Mouse (Mus musculus): ENCODE data around the gene Gpx8.
A peak's percentile ranks its signal among the peaks of the same experiment; 100 is the strongest.
"Not testable (repeated sequence)": the region's sequence is repeated elsewhere in the genome, so short reads cannot be mapped to it uniquely, and the experiment has no call there.

Gpx8 gene

DNA sequence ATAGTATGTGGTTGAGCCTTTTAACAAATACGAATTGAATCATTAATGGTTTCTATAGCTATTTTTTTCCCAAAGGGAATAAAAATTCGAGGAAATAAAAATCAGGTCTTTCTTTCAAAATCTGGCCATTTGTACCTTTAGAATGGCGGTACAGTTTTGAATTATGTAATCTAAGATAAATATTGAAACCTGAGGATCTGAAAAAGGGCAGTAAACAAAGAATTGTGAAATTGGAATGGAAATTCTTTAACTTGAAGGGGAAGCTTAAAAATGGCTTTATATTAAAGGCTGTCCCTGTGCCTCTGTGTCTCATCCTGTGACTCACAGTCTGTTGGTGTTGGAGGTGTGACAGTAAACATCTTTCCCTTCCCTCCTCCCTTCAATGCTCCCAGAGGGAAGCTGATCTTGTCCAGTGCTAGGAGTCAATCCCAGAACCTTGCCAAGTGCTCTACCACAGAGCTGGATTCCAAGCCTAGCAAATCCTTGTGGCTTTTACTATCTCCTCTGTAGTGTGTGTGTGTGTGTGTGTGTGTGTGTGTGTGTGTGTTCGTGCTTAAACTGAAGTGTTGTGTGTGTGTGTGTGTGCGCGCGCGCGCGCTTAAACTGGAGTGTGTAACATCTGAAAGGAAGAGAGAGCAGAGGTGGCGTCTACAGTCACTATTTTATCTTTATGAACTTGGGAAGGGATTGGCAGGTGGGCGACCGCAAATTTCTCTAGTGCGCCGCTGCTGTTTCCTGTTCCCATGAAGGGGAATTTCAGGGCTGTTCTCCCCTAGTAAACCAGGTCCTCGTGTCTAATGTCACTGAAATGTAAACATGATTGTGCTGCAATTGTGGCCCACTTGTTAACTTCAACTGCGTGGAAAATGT lies 22.7 kb downstream of the Gpx8 start:
- DNase-seq (ENCODE audit: low spot score in 2 of 2), result no peak

DNA sequence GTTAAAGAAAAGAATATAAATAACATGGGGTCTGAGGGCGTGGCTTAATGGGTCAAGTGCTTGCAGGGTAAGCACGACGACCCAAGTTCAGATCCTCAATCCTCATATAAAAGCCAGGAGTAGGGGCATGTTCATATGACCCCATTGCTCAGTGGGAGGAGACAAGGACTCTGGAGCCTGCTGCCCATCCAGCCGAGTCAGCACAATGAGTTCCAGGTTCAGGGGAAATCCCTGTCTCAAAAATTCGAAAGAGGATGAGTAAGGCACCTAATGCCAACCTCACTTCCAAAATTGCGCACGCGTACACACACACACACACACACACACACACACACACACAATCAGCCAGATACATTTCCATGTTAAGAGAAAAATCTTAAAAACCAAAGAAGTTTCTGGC lies 23.7 kb downstream of the Gpx8 start:
- no peak for DNase-seq (ENCODE audit: low spot score in 2 of 2)

DNA sequence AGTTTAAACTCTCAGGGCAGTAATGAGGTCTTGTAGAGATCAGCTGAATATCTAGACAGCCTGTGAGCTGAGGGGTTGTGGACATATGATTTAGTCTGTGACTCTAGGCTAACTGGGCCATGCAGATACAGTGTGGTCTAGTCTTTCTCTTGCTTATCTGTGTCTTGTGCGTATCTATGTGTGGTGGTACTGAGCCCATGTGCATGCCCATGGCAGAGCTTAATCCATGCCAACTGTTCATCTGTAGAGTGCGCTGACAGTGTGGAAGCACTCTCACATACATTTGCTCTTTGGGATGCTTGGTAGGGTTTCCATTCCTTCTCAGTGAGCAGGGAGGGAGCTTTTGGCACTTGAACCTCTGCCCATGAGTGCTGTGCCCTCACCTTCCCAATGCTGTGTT lies 24.7 kb downstream of the Gpx8 start:
- DNase-seq (ENCODE audit: low spot score in 2 of 2), result no peak

DNA sequence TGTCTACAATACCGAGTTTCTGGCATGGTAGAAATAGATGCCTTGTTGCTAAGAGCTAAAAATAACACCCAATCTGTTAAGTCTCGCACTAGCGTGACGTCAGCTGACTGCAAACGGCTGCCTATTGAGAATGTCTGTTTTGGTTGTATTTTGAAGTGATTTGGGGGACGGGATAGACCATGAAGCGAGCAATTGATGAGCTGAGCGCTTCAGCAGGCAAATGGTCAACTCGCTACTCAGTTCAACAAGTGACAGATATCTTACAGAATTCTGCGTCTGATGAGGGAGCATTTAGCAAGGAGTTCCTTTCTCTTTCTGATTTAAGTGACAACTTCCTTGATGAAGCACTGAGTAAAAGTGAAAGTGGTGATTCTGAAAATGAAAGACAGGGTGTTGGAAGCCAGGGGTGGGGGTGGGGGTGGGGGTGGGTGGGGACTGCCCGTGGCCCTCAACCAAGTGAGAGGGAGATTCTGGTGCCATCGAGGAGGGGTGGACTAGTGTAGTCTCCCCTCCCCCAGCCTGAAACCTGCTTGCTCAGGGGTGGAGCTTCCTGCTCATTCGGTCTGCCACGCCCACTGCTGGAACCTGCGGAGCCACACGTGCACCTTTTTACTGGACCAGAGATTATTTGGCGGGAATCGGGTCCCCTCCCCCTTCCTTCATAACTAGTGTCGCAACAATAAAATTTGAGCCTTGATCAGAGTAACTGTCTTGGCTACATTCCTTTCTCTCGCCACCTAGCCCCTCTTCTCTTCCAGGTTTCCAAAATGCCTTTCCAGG lies 32.8 kb downstream of the Gpx8 start:
- not testable (repeated sequence) for DNase-seq (ENCODE audit: low spot score in 2 of 2)

- no peak for DNase-seq (ENCODE audit: low spot score in 2 of 2)
Observed at GRCm38 (mm10) chr13:113012683-113013082, 33.5 kb downstream of the Gpx8 start.

GRCm38 (mm10) chr13:113000576-113001318 lies 45.5 kb downstream of the Gpx8 start:
- no peak for DNase-seq (ENCODE audit: low spot score in 2 of 2)

- DNase-seq (ENCODE audit: low spot score in 2 of 2), result no peak
Observed at GRCm38 (mm10) chr13:113000090-113000489, 46.1 kb downstream of the Gpx8 start.

- DNase-seq (ENCODE audit: low spot score in 2 of 2), result no peak
Observed at GRCm38 (mm10) chr13:112998427-112999201, 47.6 kb downstream of the Gpx8 start.

DNA sequence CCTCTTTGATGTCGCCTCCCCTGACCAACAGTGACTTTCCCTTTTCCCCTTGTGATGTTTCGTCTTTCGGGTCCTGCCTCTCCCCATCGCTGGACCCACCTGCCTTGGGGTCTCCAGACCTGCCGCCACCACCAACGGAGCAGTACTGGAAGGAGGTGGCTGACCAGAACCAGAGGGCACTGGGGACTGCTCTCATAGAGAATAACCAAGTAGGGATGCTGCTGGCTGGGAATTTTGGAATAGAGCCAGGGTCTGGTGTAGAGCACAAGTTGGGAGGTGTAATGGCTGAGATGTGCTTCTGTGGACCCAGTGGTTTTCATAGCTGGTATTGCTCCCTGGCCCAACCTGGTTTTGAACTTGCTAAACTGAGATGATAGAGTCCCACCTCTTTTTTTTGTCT lies 48.8 kb downstream of the Gpx8 start:
- no peak for DNase-seq (ENCODE audit: low spot score in 2 of 2)

GRCm38 (mm10) chr13:112996407-112996806 lies 49.8 kb downstream of the Gpx8 start:
- DNase-seq (ENCODE audit: low spot score in 2 of 2), result no peak

- peak; percentile 19 to 40 for DNase-seq (ENCODE audit: low spot score in 2 of 2)
Observed at GRCm38 (mm10) chr13:112994191-112994590, 52.0 kb downstream of the Gpx8 start.

DNA sequence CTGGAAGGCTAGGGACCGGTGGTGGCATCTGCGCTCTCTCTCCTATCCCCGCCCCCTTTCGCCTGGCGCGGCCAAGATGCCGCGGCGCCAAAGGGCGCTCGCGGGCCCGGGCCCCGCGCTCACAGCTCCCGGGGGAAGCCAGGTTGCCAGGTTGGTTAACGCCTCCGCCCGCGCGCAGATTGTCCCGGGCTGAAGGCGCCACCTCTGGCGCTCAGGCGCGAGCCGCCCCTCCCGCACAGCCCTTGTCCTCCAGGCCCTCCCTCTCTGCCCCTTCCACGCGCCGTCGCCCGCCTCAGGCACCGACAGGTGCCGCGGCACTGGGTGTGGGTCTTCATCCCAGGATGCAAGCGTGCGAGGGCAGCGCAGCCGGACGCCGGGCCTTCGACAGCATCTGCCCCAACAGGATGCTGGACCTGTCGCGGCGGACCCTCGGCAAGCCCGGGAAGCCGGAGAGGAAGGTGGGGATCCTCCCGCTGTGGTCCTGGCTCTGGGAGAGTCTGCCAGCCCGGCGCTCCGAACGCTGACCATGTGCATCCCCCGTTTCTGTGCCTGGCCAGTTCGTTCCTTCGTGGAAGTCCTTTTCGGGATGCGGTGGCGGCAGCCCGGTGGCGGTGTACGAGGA lies 52.6 kb downstream of the Gpx8 start, which contains the start of gene Mcidas:
Gene Mcidas, plus strand, starts transcription at position 315 of the 622 bp plus-strand sequence.
- DNase-seq (ENCODE audit: low spot score in 2 of 2), result no peak

Measured in spleen, postnatal 14 days (tissue).